Mouse (Mus musculus) erythroblast, embryonic 14.5 days (primary cell): ENCODE measurements around the gene Bpifb4.

Experiments used
- GATA1 ChIP-seq: IDR thresholded peaks from 2 replicates; pipeline ENCODE4 v1.6.1; 2012; ENCODE audit warnings: low read length, inconsistent platforms, mixed read lengths
- TAL1 ChIP-seq: IDR thresholded peaks from 3 replicates; pipeline ENCODE4 v1.6.1; 2012; ENCODE audit warnings: low read length, inconsistent platforms, mixed read lengths

GRCm38 (mm10) chr2:154001056-154001455, 63.0 kb downstream of the Bpifb4 start:
- TF ChIP-seq GATA1 (no peak), TAL1 (no peak)
